Mouse (Mus musculus) erythroid progenitor cell, adult 5-6 weeks (primary cell): ENCODE measurements around the gene Dock9. TPM values are rescaled to one million over a fixed set of nuclear protein-coding genes. Genes with fewer than 3 reads are reported as not detected.

Source experiments
- ATAC-seq: replicated peaks from 2 replicates; pipeline ENCODE4 v1.8.0; 2016; ENCODE audit warnings: moderate number of reproducible peaks, mild to moderate bottlenecking, moderate TSS enrichment, inconsistent platforms; ENCODE audit not compliant: poor library complexity, low FRiP score, severe bottlenecking
- total RNA-seq, 2 experiments: library from RNA; stranded (forward) in 1 of 2; stranded (reverse) in 1 of 2; fragments of 150-400 nt in 1 of 2; fragments of 186-747, 209-891 nt in 1 of 2; gene quantifications; 2 replicates each; pipeline versions ENCODE4 v1.2.3 to v1.2.4; 2015 to 2017; ENCODE audit warnings: low replicate concordance in 2 of 2

Gene Dock9
- total RNA-seq, 2 experiments from 2014 or later: 1.1 to 1.7 TPM

GRCm38 (mm10) chr14:121676121-121676591 lies 121.5 kb downstream of the Dock9 start:
- ATAC-seq: no peak

- ATAC-seq: no peak
Measured at GRCm38 (mm10) chr14:121675579-121675978, 122.1 kb downstream of the Dock9 start.

GRCm38 (mm10) chr14:121675146-121675545 lies 122.5 kb downstream of the Dock9 start:
- ATAC-seq: no peak

- no peak for ATAC-seq
Measured at GRCm38 (mm10) chr14:121670016-121670415, 127.6 kb downstream of the Dock9 start.

GRCm38 (mm10) chr14:121666641-121667274 lies 130.9 kb downstream of the Dock9 start:
- ATAC-seq: no peak

GRCm38 (mm10) chr14:121665693-121666273 lies 131.9 kb downstream of the Dock9 start:
- no peak for ATAC-seq

- no peak for ATAC-seq
Measured at GRCm38 (mm10) chr14:121663913-121664312, 133.7 kb downstream of the Dock9 start.

GRCm38 (mm10) chr14:121660918-121661317 lies 136.7 kb downstream of the Dock9 start:
- ATAC-seq: no peak

- ATAC-seq: no peak
Measured at GRCm38 (mm10) chr14:121660167-121660894, 137.3 kb downstream of the Dock9 start.

GRCm38 (mm10) chr14:121659061-121659824 lies 138.4 kb downstream of the Dock9 start:
- no peak for ATAC-seq

GRCm38 (mm10) chr14:121658537-121658936 lies 139.1 kb downstream of the Dock9 start:
- no peak for ATAC-seq

GRCm38 (mm10) chr14:121657633-121658032 lies 140.0 kb downstream of the Dock9 start:
- ATAC-seq: no peak

GRCm38 (mm10) chr14:121656912-121657311 lies 140.7 kb downstream of the Dock9 start:
- ATAC-seq: no peak

GRCm38 (mm10) chr14:121654977-121655376 lies 142.7 kb downstream of the Dock9 start:
- ATAC-seq: no peak

- ATAC-seq: no peak
Measured at GRCm38 (mm10) chr14:121654416-121654967, 143.1 kb downstream of the Dock9 start.

GRCm38 (mm10) chr14:121653717-121654116 lies 143.9 kb downstream of the Dock9 start:
- ATAC-seq: no peak

GRCm38 (mm10) chr14:121653241-121653640 lies 144.4 kb downstream of the Dock9 start:
- ATAC-seq: no peak

GRCm38 (mm10) chr14:121648581-121649060 lies 149.0 kb downstream of the Dock9 start:
- ATAC-seq: no peak

GRCm38 (mm10) chr14:121647693-121648092 lies 149.9 kb downstream of the Dock9 start:
- ATAC-seq: no peak

GRCm38 (mm10) chr14:121646617-121647016 lies 151.0 kb downstream of the Dock9 start:
- no peak for ATAC-seq
